Comparison of ENCODE assay signal across 8 mouse cellular contexts in the genomic region with DNA sequence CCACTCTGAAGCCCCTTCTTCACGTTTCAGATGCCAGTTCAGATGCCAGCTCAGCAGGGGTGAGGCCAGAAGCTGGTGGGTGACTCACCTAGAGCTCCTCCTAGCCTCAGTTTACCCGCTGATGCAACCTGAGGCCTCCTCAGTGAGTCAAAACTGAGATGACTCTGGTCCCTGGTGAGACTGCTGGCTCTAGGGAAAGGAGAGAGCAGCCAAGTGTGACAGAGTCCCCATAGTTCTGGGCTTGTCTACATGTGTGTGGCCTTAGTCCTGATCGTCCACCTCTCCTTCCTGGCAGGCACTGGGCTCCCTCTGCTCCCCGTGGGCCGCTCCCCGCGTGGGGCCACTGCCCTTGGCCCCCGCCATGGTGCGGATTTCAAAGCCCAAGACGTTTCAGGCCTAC. TPM values are rescaled to one million over a fixed set of nuclear protein-coding genes. Genes with fewer than 3 reads are reported as not detected.
DNase-seq lines count a peak whose midpoint lies in the region; ATAC-seq and TF ChIP-seq lines count a peak whose summit lies in the region.

No protein-coding gene starts in this region.

- no peak for TF ChIP-seq CTCF in forebrain, postnatal 0 days (IDR thresholded peaks at IDR 0.05; ENCODE audit: low read depth)

- peak overlapping the region; percentile 76 for H3K9ac ChIP-seq in heart, embryonic 11.5 days (ENCODE audit: low read depth, low read length)
- H3K9ac ChIP-seq in forebrain, postnatal 0 days = peak overlapping the region; percentile 96
- peak overlapping the region; percentile 92 for H3K9ac ChIP-seq in neural tube, embryonic 14.5 days (replicated peaks; ENCODE audit: low read depth, low read length)

- no peaks in the 10 kb centered on the region; the same call in 1 of the 2 replicates for H3K36me3 ChIP-seq in heart, embryonic 11.5 days (ENCODE audit: control insufficient read depth, insufficient read depth, low read length)
- H3K36me3 ChIP-seq in forebrain, postnatal 0 days (ENCODE audit: insufficient read depth) = peaks cover 12% of the 10 kb centered on the region
- no peaks in the 10 kb centered on the region for H3K36me3 ChIP-seq in neural tube, embryonic 14.5 days (ENCODE audit: control insufficient read depth, insufficient read depth, low read length)

- peak overlapping the region; percentile 78 for H3K4me2 ChIP-seq in heart, embryonic 11.5 days
- peak overlapping the region; percentile 93 for H3K4me2 ChIP-seq in forebrain, postnatal 0 days (ENCODE audit: low read depth)
- H3K4me2 ChIP-seq in neural tube, embryonic 14.5 days (ENCODE audit: low read depth, low read length) = peak overlapping the region; percentile 88

- DNase-seq in heart, postnatal 25 days (ENCODE audit: low spot score) = no peak
- peak; percentile 68 for DNase-seq in brain, adult 2 months (ENCODE audit: low read depth, low spot score)
- peak; percentile 33 for DNase-seq in forebrain, postnatal 0 days
- DNase-seq in kidney, postnatal 10 days = peak; percentile 43
- no peak for DNase-seq in left cerebral cortex, postnatal 25 days (ENCODE audit: low spot score in 2 of 2)
- no peak for DNase-seq in urinary bladder, postnatal 25 days (ENCODE audit: low spot score)

- H3K9me3 ChIP-seq in heart, embryonic 11.5 days (replicated peaks; ENCODE audit: control insufficient read depth, low read length) = no peaks in the 10 kb centered on the region
- H3K9me3 ChIP-seq in forebrain, postnatal 0 days (ENCODE audit: low read length) = no peaks in the 10 kb centered on the region
- no peaks in the 10 kb centered on the region for H3K9me3 ChIP-seq in neural tube, embryonic 14.5 days (ENCODE audit: control insufficient read depth, low read length)

- peak overlapping the region; percentile 63; the same call in 1 of the 2 replicates for H3K27ac ChIP-seq in heart, embryonic 11.5 days (ENCODE audit: low read depth, low read length)
- peak overlapping the region; percentile 87 for H3K27ac ChIP-seq in forebrain, postnatal 0 days (ENCODE audit: low read depth, low read length)
- H3K27ac ChIP-seq in neural tube, embryonic 14.5 days (ENCODE audit: low read depth, low read length) = peak overlapping the region; percentile 69; the same call in 1 of the 2 replicates

- ATAC-seq in heart, embryonic 11.5 days (replicated peaks; ENCODE audit: insufficient number of reproducible peaks, low FRiP score, low TSS enrichment) = no peak
- ATAC-seq in forebrain, postnatal 0 days = no peak
- ATAC-seq in neural tube, embryonic 14.5 days (ENCODE audit: low read depth) = no peak

- H3K27me3 ChIP-seq in heart, embryonic 11.5 days (ENCODE audit: control insufficient read depth, insufficient read depth, low read length) = no peaks in the 10 kb centered on the region
- H3K27me3 ChIP-seq in forebrain, postnatal 0 days (ENCODE audit: insufficient read depth, low read length) = no peaks in the 10 kb centered on the region
- no peaks in the 10 kb centered on the region for H3K27me3 ChIP-seq in neural tube, embryonic 14.5 days (ENCODE audit: control insufficient read depth, insufficient read depth, low read length)

- H3K4me3 ChIP-seq in heart, embryonic 11.5 days (ENCODE audit: low read depth, low read length) = peak overlapping the region; percentile 53
- peak overlapping the region; percentile 63 for H3K4me3 ChIP-seq in forebrain, postnatal 0 days (ENCODE audit: low read depth, low read length)
- peak overlapping the region; percentile 75 for H3K4me3 ChIP-seq in neural tube, embryonic 14.5 days (ENCODE audit: low read depth, low read length)

- WGBS in heart, embryonic 11.5 days (ENCODE audit: insufficient replicate concordance) = 49% methylated on average over 10 of the region's 10 CpGs
- WGBS in forebrain, postnatal 0 days = 46% methylated on average over 10 of the region's 10 CpGs
- WGBS in neural tube, embryonic 14.5 days = 53% methylated on average over 9 of the region's 10 CpGs

- peaks cover 35% of the 10 kb centered on the region for H3K4me1 ChIP-seq in heart, embryonic 11.5 days (ENCODE audit: control insufficient read depth, insufficient read depth, low read length)
- H3K4me1 ChIP-seq in forebrain, postnatal 0 days (ENCODE audit: insufficient read depth) = peaks cover 20% of the 10 kb centered on the region
- peaks cover 35% of the 10 kb centered on the region for H3K4me1 ChIP-seq in neural tube, embryonic 14.5 days (ENCODE audit: control insufficient read depth, insufficient read depth, low read length)

- intact Hi-C loops in heart, postnatal 25 days (cut with DNase I) = loop anchor here (2.0 kb wide), 1 partner anchor 15 kb away; no protein-coding TSS in a partner anchor
- intact Hi-C loops in left cerebral cortex, postnatal 25 days (cut with DNase I) = loop anchor here (2.0 to 10.0 kb wide), 4 partner anchors 15 to 213 kb away; partner anchors contain the start of gene Eif3c

RNA-seq across cellular contexts. Expression of gene Ypel3, which starts 0.7 kb away (rescaled TPM):
- polyA plus RNA-seq in heart, embryonic 11.5 days (2014; fragmentation: Nextera tagmentation; extraction: Ambion mirVana) = 79.6 and 84.9 TPM in 2 replicates
- 10 to 100 TPM; 63.7 to 74.0 TPM for total RNA-seq in heart, postnatal 25 days (2021)
- total RNA-seq in forebrain, postnatal 0 days (2014; rRNA removed) = 162 and 237 TPM in 2 replicates
- polyA plus RNA-seq in forebrain, postnatal 0 days (2015; fragmentation: Nextera tagmentation; extraction: Ambion mirVana) = 223 and 250 TPM in 2 replicates
- 219 and 246 TPM in 2 replicates for polyA plus RNA-seq in neural tube, embryonic 14.5 days (2014; fragmentation: Nextera tagmentation; extraction: Ambion mirVana)
- 100 to 1,000 TPM; 311 to 316 TPM for total RNA-seq in left cerebral cortex, postnatal 25 days (2021)

RNA-seq across cellular contexts. Expression of gene Tbx6, which starts 3.8 kb away (rescaled TPM):
- polyA plus RNA-seq in heart, embryonic 11.5 days (2014; fragmentation: Nextera tagmentation; extraction: Ambion mirVana) = 0.31 and 0.45 TPM in 2 replicates
- total RNA-seq in heart, postnatal 25 days (2021) = under 1 TPM; 0.34 to 0.70 TPM
- total RNA-seq in forebrain, postnatal 0 days (2014; rRNA removed) = 0.31 and 0.38 TPM in 2 replicates
- polyA plus RNA-seq in forebrain, postnatal 0 days (2015; fragmentation: Nextera tagmentation; extraction: Ambion mirVana) = 0.10 and 0.11 TPM in 2 replicates
- polyA plus RNA-seq in neural tube, embryonic 14.5 days (2014; fragmentation: Nextera tagmentation; extraction: Ambion mirVana) = 0.27 and 0.55 TPM in 2 replicates
- total RNA-seq in left cerebral cortex, postnatal 25 days (2021) = under 1 TPM in 1 of 2 experiments, not detected in 1; 0.87 TPM

RNA-seq across cellular contexts. Expression of gene Gdpd3, which starts 11.3 kb away (rescaled TPM):
- 0.92 and 1.4 TPM in 2 replicates for polyA plus RNA-seq in heart, embryonic 11.5 days (2014; fragmentation: Nextera tagmentation; extraction: Ambion mirVana)
- total RNA-seq in heart, postnatal 25 days (2021) = 1 to 10 TPM; 1.6 to 2.1 TPM
- total RNA-seq in forebrain, postnatal 0 days (2014; rRNA removed) = 1.2 and 2.5 TPM in 2 replicates
- polyA plus RNA-seq in forebrain, postnatal 0 days (2015; fragmentation: Nextera tagmentation; extraction: Ambion mirVana) = 0.93 and 0.97 TPM in 2 replicates
- polyA plus RNA-seq in neural tube, embryonic 14.5 days (2014; fragmentation: Nextera tagmentation; extraction: Ambion mirVana) = 1.8 and 2.4 TPM in 2 replicates
- total RNA-seq in left cerebral cortex, postnatal 25 days (2021) = 1 to 10 TPM; 1.8 to 2.1 TPM

RNA-seq across cellular contexts. Expression of gene Ppp4c, which starts 14.8 kb away (rescaled TPM):
- 204 and 213 TPM in 2 replicates for polyA plus RNA-seq in heart, embryonic 11.5 days (2014; fragmentation: Nextera tagmentation; extraction: Ambion mirVana)
- total RNA-seq in heart, postnatal 25 days (2021) = 10 to 100 TPM; 32.7 to 33.1 TPM
- total RNA-seq in forebrain, postnatal 0 days (2014; rRNA removed) = 114 and 119 TPM in 2 replicates
- polyA plus RNA-seq in forebrain, postnatal 0 days (2015; fragmentation: Nextera tagmentation; extraction: Ambion mirVana) = 161 and 172 TPM in 2 replicates
- 154 and 168 TPM in 2 replicates for polyA plus RNA-seq in neural tube, embryonic 14.5 days (2014; fragmentation: Nextera tagmentation; extraction: Ambion mirVana)
- total RNA-seq in left cerebral cortex, postnatal 25 days (2021) = 10 to 100 TPM; 48.1 to 51.3 TPM

RNA-seq across cellular contexts. Expression of gene Mapk3, which starts 18.1 kb away (rescaled TPM):
- polyA plus RNA-seq in heart, embryonic 11.5 days (2014; fragmentation: Nextera tagmentation; extraction: Ambion mirVana) = 48.2 and 52.1 TPM in 2 replicates
- total RNA-seq in heart, postnatal 25 days (2021) = 10 to 100 TPM; 56.5 to 59.8 TPM
- total RNA-seq in forebrain, postnatal 0 days (2014; rRNA removed) = 108 and 131 TPM in 2 replicates
- polyA plus RNA-seq in forebrain, postnatal 0 days (2015; fragmentation: Nextera tagmentation; extraction: Ambion mirVana) = 118 and 133 TPM in 2 replicates
- 85.0 and 85.9 TPM in 2 replicates for polyA plus RNA-seq in neural tube, embryonic 14.5 days (2014; fragmentation: Nextera tagmentation; extraction: Ambion mirVana)
- total RNA-seq in left cerebral cortex, postnatal 25 days (2021) = 100 to 1,000 TPM; 148 to 165 TPM

Comparison
In these comparisons a context has a peak if more than half of its experiments do, and no peak if none do; other contexts are left out.
1. DNase-seq: peak in brain, adult 2 months (single experiment), forebrain, postnatal 0 days (single experiment) and kidney, postnatal 10 days (single experiment); none in heart, postnatal 25 days (single experiment), left cerebral cortex, postnatal 25 days (0 of 2) and urinary bladder, postnatal 25 days (single experiment).
2. Peak in every context shown above with its lines, with median percentiles within 50 percentile points of each other: H3K27ac ChIP-seq, H3K4me2 ChIP-seq, H3K4me3 ChIP-seq and H3K9ac ChIP-seq.